Mouse (Mus musculus) megakaryocyte, embryonic 14.5 days (primary cell): ENCODE data around the gene Egr4.

Experiments used
- FLI1 ChIP-seq: IDR thresholded peaks from 2 replicates; pipeline ENCODE4 v1.6.1; 2012; ENCODE audit warnings: low read length, inconsistent platforms, mixed read lengths
- GATA1 ChIP-seq: IDR thresholded peaks from 3 replicates; pipeline ENCODE4 v1.6.1; 2012; ENCODE audit warnings: mixed read lengths, low read length, inconsistent platforms, borderline replicate concordance

GRCm38 (mm10) chr6:85490252-85490651 is 23.1 kb downstream of the Egr4 start:
- TF ChIP-seq GATA1 (no peak), FLI1 (no peak)
